In the genomic region with DNA sequence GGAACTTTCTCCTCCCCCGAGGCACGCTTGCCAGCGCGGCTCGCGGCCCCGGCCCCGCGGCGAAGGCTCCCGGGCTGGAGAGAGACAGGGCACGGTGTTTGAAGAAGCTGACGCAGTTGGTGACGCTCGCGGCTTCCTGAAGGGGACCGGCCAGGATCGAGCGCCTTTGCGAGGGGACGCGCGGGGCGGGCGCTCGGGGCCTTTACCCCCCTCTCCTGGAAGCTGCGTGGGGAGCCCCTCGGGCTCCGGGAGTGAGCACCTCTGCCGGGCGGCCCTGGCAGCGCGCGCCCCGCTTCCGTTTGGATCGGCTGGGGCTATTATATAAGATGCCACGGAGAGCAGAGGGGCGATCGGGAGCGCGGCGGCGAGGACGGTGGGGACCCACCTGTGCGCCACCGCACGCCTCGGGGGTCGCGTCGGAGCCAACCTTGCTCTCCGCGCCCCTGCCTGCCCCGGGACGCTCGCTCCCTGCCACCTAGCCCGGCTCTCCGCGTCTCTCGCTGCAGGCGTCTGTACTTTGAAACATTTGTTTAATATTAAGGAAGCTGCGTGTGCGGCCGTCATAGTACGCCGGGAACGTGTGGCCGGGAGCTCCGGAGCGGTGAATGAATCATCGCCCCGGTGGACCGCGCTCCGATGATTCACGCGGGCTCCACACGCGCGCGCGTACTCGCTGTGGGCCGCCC, we compare ENCODE assay signal across 8 mouse cellular contexts. TPM values are rescaled to one million over a fixed set of nuclear protein-coding genes. Genes with fewer than 3 reads are reported as not detected.
DNase-seq lines count a peak whose midpoint lies in the region; ATAC-seq lines count a peak whose summit lies in the region.

No protein-coding gene starts in this region.

- H3K4me1 ChIP-seq in brown adipose tissue, adult 24 weeks (ENCODE audit: control insufficient read depth, insufficient read depth, insufficient read length, low read length): no peaks in the 10 kb centered on the region
- peaks cover 9% of the 10 kb centered on the region for H3K4me1 ChIP-seq in forebrain, embryonic 14.5 days (ENCODE audit: control insufficient read depth, insufficient read depth, low read length)
- H3K4me1 ChIP-seq in liver, embryonic 15.5 days (replicated peaks): peaks cover 7% of the 10 kb centered on the region
- peaks cover 5% of the 10 kb centered on the region; the same call in 1 of the 2 replicates for H3K4me1 ChIP-seq in neural tube, embryonic 12.5 days
- peaks cover 4% of the 10 kb centered on the region; the same call in 1 of the 2 replicates for H3K4me1 ChIP-seq in stomach, embryonic 16.5 days (ENCODE audit: control insufficient read depth, insufficient read depth, low read length)

- peak; percentile 63 for DNase-seq in forebrain, embryonic 14.5 days (ENCODE audit: low spot score)
- peak; percentile 59 to 66 for DNase-seq in heart, postnatal 10 days
- DNase-seq in kidney, postnatal 4 days: peak; percentile 54 to 68

- H3K4me3 ChIP-seq in brown adipose tissue, adult 24 weeks (ENCODE audit: insufficient read depth, low read depth, low read length): peak overlapping the region; percentile 85
- H3K4me3 ChIP-seq in forebrain, embryonic 14.5 days (ENCODE audit: low read depth, low read length): peak overlapping the region; percentile 84
- peak overlapping the region; percentile 62 for H3K4me3 ChIP-seq in liver, embryonic 15.5 days (replicated peaks)
- H3K4me3 ChIP-seq in neural tube, embryonic 12.5 days: peak overlapping the region; percentile 78
- H3K4me3 ChIP-seq in stomach, embryonic 16.5 days (replicated peaks; ENCODE audit: low read length): peak overlapping the region; percentile 79

- H3K27me3 ChIP-seq in forebrain, embryonic 14.5 days (replicated peaks; ENCODE audit: control insufficient read depth, insufficient read depth, low read length): peaks cover 12% of the 10 kb centered on the region; the same call in 1 of the 2 replicates
- peaks cover 65% of the 10 kb centered on the region for H3K27me3 ChIP-seq in liver, embryonic 15.5 days
- H3K27me3 ChIP-seq in neural tube, embryonic 12.5 days (replicated peaks): peaks cover 54% of the 10 kb centered on the region
- H3K27me3 ChIP-seq in stomach, embryonic 16.5 days (ENCODE audit: control insufficient read depth, insufficient read depth, low read length): peaks cover 23% of the 10 kb centered on the region

- intact Hi-C loops in heart, postnatal 10 days (cut with DNase I): loop anchor here (2.0 to 5.0 kb wide), 4 partner anchors 63 to 166 kb away; no protein-coding TSS in a partner anchor

- peak overlapping the region; percentile 98 for H3K4me2 ChIP-seq in forebrain, embryonic 14.5 days (ENCODE audit: low read length)
- peak overlapping the region; percentile 87 for H3K4me2 ChIP-seq in liver, embryonic 15.5 days
- peak overlapping the region; percentile 100 for H3K4me2 ChIP-seq in neural tube, embryonic 12.5 days (replicated peaks)
- peak overlapping the region; percentile 100 for H3K4me2 ChIP-seq in stomach, embryonic 16.5 days (ENCODE audit: low read depth, low read length)

- WGBS in forebrain, embryonic 14.5 days: under 1% methylated on average over 82 of the region's 85 CpGs
- under 1% methylated on average over 85 of the region's 85 CpGs for WGBS in liver, embryonic 15.5 days (ENCODE audit: insufficient replicate concordance)
- under 1% methylated on average over 85 of the region's 85 CpGs for WGBS in neural tube, embryonic 12.5 days
- under 1% methylated on average over 85 of the region's 85 CpGs for WGBS in stomach, embryonic 16.5 days

- peak overlapping the region; percentile 68 for H3K9ac ChIP-seq in forebrain, embryonic 14.5 days (ENCODE audit: low read length)
- H3K9ac ChIP-seq in liver, embryonic 15.5 days: peak overlapping the region; percentile 40; the same call in 1 of the 2 replicates
- H3K9ac ChIP-seq in neural tube, embryonic 12.5 days: peak overlapping the region; percentile 57
- peak overlapping the region; percentile 78 for H3K9ac ChIP-seq in stomach, embryonic 16.5 days (ENCODE audit: low read length)

- no peaks in the 10 kb centered on the region for H3K36me3 ChIP-seq in forebrain, embryonic 14.5 days (ENCODE audit: control insufficient read depth, insufficient read depth, low read length)
- H3K36me3 ChIP-seq in liver, embryonic 15.5 days (replicated peaks): no peaks in the 10 kb centered on the region
- no peaks in the 10 kb centered on the region for H3K36me3 ChIP-seq in neural tube, embryonic 12.5 days
- H3K36me3 ChIP-seq in stomach, embryonic 16.5 days (ENCODE audit: control insufficient read depth, insufficient read depth, low read length): no peaks in the 10 kb centered on the region

- peak; percentile 57 for ATAC-seq in CD4-positive, CD25-positive, alpha-beta regulatory T cell, adult 4 months
- peak; percentile 75 for ATAC-seq in forebrain, embryonic 14.5 days
- peak; percentile 58 for ATAC-seq in liver, embryonic 15.5 days (ENCODE audit: insufficient read depth)
- ATAC-seq in neural tube, embryonic 12.5 days (ENCODE audit: low FRiP score, low read depth): peak; percentile 77
- ATAC-seq in stomach, embryonic 16.5 days (ENCODE audit: insufficient read depth, low FRiP score): peak; percentile 68

- 0 out of 2 replicates have a peak overlapping the region, but pooled peaks have one; percentile 12 for H3K27ac ChIP-seq in brown adipose tissue, adult 24 weeks (replicated peaks; ENCODE audit: low read depth, low read length)
- peak overlapping the region; percentile 9; the same call in 1 of the 2 replicates for H3K27ac ChIP-seq in forebrain, embryonic 14.5 days (ENCODE audit: low read depth, low read length)
- H3K27ac ChIP-seq in liver, embryonic 15.5 days (replicated peaks): no peak overlapping the region
- H3K27ac ChIP-seq in neural tube, embryonic 12.5 days: no peak overlapping the region
- peak overlapping the region; percentile 52 for H3K27ac ChIP-seq in stomach, embryonic 16.5 days (ENCODE audit: low read length)

- H3K9me3 ChIP-seq in forebrain, embryonic 14.5 days (replicated peaks; ENCODE audit: control insufficient read depth, low read length): no peaks in the 10 kb centered on the region
- H3K9me3 ChIP-seq in liver, embryonic 15.5 days (replicated peaks): no peaks in the 10 kb centered on the region
- H3K9me3 ChIP-seq in neural tube, embryonic 12.5 days: no peaks in the 10 kb centered on the region
- no peaks in the 10 kb centered on the region for H3K9me3 ChIP-seq in stomach, embryonic 16.5 days (replicated peaks; ENCODE audit: control insufficient read depth, low read length)

RNA-seq across cellular contexts. Expression of a gene that starts 0.8 kb away (rescaled TPM):
- 10 to 100 TPM; 43.5 to 51.8 TPM for polyA plus RNA-seq in CD4-positive, CD25-positive, alpha-beta regulatory T cell, adult 4 months (2017; shearing (Covaris generic))
- polyA plus RNA-seq in brown adipose tissue, adult 24 weeks (2012; ENCODE audit: insufficient read depth, insufficient read length, missing spikeins): 19.0 and 29.5 TPM in 2 replicates
- 13.6 and 14.9 TPM in 2 replicates for polyA plus RNA-seq in forebrain, embryonic 14.5 days (2014; fragmentation: Nextera tagmentation; extraction: Ambion mirVana)
- total RNA-seq in heart, postnatal 10 days (2021): 10 to 100 TPM; 42.1 to 57.2 TPM
- 22.2 and 22.9 TPM in 2 replicates for polyA plus RNA-seq in liver, embryonic 15.5 days (2015; fragmentation: Nextera tagmentation; extraction: Ambion mirVana)
- polyA plus RNA-seq in neural tube, embryonic 12.5 days (2016; fragmentation: Nextera tagmentation; extraction: Ambion mirVana): 8.4 and 8.8 TPM in 2 replicates
- polyA plus RNA-seq in stomach, embryonic 16.5 days (2015; fragmentation: Nextera tagmentation; extraction: Ambion mirVana): 11.3 and 12.7 TPM in 2 replicates

Comparison
In these comparisons a context has a peak if more than half of its experiments do, and no peak if none do; other contexts are left out.
1. H3K27ac ChIP-seq: peak in brown adipose tissue, adult 24 weeks (single experiment), forebrain, embryonic 14.5 days (single experiment) and stomach, embryonic 16.5 days (single experiment); none in liver, embryonic 15.5 days (single experiment) and neural tube, embryonic 12.5 days (single experiment).
2. Peak in every context shown above with its lines, with median percentiles within 50 percentile points of each other: ATAC-seq, H3K4me3 ChIP-seq, DNase-seq, H3K4me2 ChIP-seq and H3K9ac ChIP-seq.